Comparison of ENCODE assay signal across 11 mouse cellular contexts in the genomic region with DNA sequence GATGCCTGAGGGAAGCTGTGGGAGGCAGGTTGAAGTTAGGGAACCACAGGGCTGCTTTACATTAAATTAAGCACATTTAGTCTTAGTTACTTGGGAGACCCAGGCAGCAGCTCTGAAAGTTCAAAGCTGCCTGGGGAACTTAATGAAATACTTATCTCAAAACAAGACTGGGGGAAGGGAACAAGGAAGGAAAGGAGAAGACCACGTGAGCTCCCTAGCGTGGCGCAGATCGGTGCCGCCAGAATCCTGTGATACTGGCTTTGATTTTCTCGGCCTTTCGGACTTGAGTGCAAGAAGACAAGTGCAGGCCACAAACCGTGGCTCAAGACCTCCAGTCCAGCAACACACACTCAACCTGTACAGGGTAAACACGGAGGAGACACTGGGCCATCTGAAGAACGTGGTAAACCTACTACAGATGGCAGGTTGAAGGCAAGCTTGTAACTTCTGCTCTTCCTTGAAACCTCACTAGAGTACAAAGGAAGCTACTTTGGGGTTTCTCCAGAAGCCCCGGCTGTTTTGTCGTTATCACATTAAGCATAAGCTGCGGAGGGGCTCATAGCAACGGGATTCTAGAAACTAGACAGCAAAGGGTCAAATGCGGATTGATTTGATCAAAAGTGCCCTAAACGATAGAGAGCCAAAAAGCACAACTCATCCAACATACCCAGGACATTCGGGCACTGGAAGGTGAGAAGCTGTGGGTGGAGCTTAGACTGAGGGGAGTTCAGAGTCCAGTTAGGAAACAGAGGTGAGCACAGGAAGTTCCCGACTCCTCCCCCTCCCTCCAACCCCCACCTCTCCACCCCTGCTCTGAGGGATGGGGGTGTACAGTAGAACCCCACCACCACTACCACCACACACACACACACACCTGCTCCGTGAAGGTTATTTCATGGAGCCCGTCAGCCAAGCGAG. TPM values are rescaled to one million over a fixed set of nuclear protein-coding genes. Genes with fewer than 3 reads are reported as not detected.
DNase-seq lines count a peak whose midpoint lies in the region; ATAC-seq lines count a peak whose summit lies in the region.
"Had no signal": no experiment of that assay in that cellular context is flagged by ENCODE, and none has a peak within 500 bp of the region (broad histone marks: within the 10 kb centered on the region; RNA-seq: fewer than 3 reads in every experiment).

No protein-coding gene starts in this region.

- H3K9me3 ChIP-seq in midbrain, embryonic 11.5 days (ENCODE audit: control insufficient read depth, low read length) = no peaks in the 10 kb centered on the region
- H3K9me3 ChIP-seq in midbrain, embryonic 13.5 days = no peaks in the 10 kb centered on the region
- H3K9me3 ChIP-seq in liver, embryonic 16.5 days (replicated peaks; ENCODE audit: control insufficient read depth, low read length) = no peaks in the 10 kb centered on the region
- H3K9me3 ChIP-seq: forebrain, embryonic 10.5 days had no signal

- no peak overlapping the region for H3K9ac ChIP-seq in midbrain, embryonic 11.5 days (ENCODE audit: low read length)
- no peak overlapping the region for H3K9ac ChIP-seq in midbrain, embryonic 13.5 days (replicated peaks)
- no peak overlapping the region; the same call in 1 of the 2 replicates for H3K9ac ChIP-seq in liver, embryonic 16.5 days (ENCODE audit: low read depth, low read length)
- H3K9ac ChIP-seq: lung, embryonic 14.5 days had no signal

- ATAC-seq in midbrain, embryonic 11.5 days (ENCODE audit: low FRiP score) = no peak
- no peak for ATAC-seq in midbrain, embryonic 13.5 days
- ATAC-seq in erythroblast, adult 5-6 weeks (replicated peaks; ENCODE audit: low FRiP score, poor library complexity, severe bottlenecking) = peak; percentile 54
- peak; percentile 39; the same call in 1 of the 2 replicates for ATAC-seq in liver, embryonic 16.5 days (ENCODE audit: low read depth)

- no peak overlapping the region for H3K27ac ChIP-seq in midbrain, embryonic 11.5 days (ENCODE audit: low read depth, low read length)
- H3K27ac ChIP-seq in midbrain, embryonic 13.5 days = no peak overlapping the region
- H3K27ac ChIP-seq in liver, embryonic 16.5 days (ENCODE audit: low read length) = peak overlapping the region; percentile 59
- H3K27ac ChIP-seq: forebrain, embryonic 10.5 days had no signal

- WGBS in midbrain, embryonic 11.5 days = 67% methylated on average over 21 of the region's 21 CpGs
- 72% methylated on average over 21 of the region's 21 CpGs for WGBS in midbrain, embryonic 13.5 days
- 33% methylated on average over 21 of the region's 21 CpGs for WGBS in liver, embryonic 16.5 days (ENCODE audit: insufficient replicate concordance)

- no peak overlapping the region for H3K4me2 ChIP-seq in midbrain, embryonic 11.5 days
- H3K4me2 ChIP-seq in midbrain, embryonic 13.5 days (replicated peaks) = no peak overlapping the region
- H3K4me2 ChIP-seq in liver, embryonic 16.5 days (ENCODE audit: low read depth, low read length) = peak overlapping the region; percentile 49
- H3K4me2 ChIP-seq: lung, embryonic 14.5 days had no signal

- DNase-seq in midbrain, embryonic 11.5 days (ENCODE audit: low spot score, missing footprints) = peak; percentile 73
- peak; percentile 30 to 31 for DNase-seq in thymus, postnatal 36 days
- DNase-seq in frontal cortex, adult 2 months (ENCODE audit: extremely low spot score in 1 of 2, low spot score in 1 of 2) = no peak
- DNase-seq in layer of hippocampus, postnatal 36 days = no peak
- DNase-seq in cerebellum, postnatal 10 days = no peak
- DNase-seq: gastrocnemius, postnatal 36 days; lung, embryonic 14.5 days had no signal

- H3K4me3 ChIP-seq in midbrain, embryonic 11.5 days (ENCODE audit: low read depth, low read length) = no peak overlapping the region
- H3K4me3 ChIP-seq in midbrain, embryonic 13.5 days (replicated peaks) = no peak overlapping the region
- H3K4me3 ChIP-seq in liver, embryonic 16.5 days (ENCODE audit: low read depth, low read length) = peak overlapping the region; percentile 13; the same call in 1 of the 2 replicates
- H3K4me3 ChIP-seq: forebrain, embryonic 10.5 days had no signal

- no peaks in the 10 kb centered on the region for H3K36me3 ChIP-seq in midbrain, embryonic 11.5 days (ENCODE audit: control insufficient read depth, insufficient read depth, low read length)
- no peaks in the 10 kb centered on the region for H3K36me3 ChIP-seq in midbrain, embryonic 13.5 days
- H3K36me3 ChIP-seq in liver, embryonic 16.5 days (ENCODE audit: control insufficient read depth, insufficient read depth) = no peaks in the 10 kb centered on the region
- H3K36me3 ChIP-seq: forebrain, embryonic 10.5 days had no signal

- H3K4me1 ChIP-seq in midbrain, embryonic 11.5 days (ENCODE audit: control insufficient read depth, insufficient read depth, low read length) = peaks cover 5% of the 10 kb centered on the region; the same call in 1 of the 2 replicates
- H3K4me1 ChIP-seq in midbrain, embryonic 13.5 days (replicated peaks) = peaks cover 24% of the 10 kb centered on the region
- H3K4me1 ChIP-seq in liver, embryonic 16.5 days (ENCODE audit: control insufficient read depth, low read depth, low read length) = peaks cover 37% of the 10 kb centered on the region

- peaks cover 13% of the 10 kb centered on the region for H3K27me3 ChIP-seq in midbrain, embryonic 11.5 days (ENCODE audit: control insufficient read depth, insufficient read depth, low read length)
- peaks cover 25% of the 10 kb centered on the region for H3K27me3 ChIP-seq in midbrain, embryonic 13.5 days
- no peaks in the 10 kb centered on the region for H3K27me3 ChIP-seq in liver, embryonic 16.5 days (ENCODE audit: control insufficient read depth, insufficient read depth, low read depth, low read length)

RNA-seq across cellular contexts. Expression of a gene that starts 1.5 kb away (rescaled TPM):
- 2.8 and 3.5 TPM in 2 replicates for polyA plus RNA-seq in midbrain, embryonic 11.5 days (2014; fragmentation: Nextera tagmentation; extraction: Ambion mirVana)
- polyA plus RNA-seq in midbrain, embryonic 13.5 days (2015; fragmentation: Nextera tagmentation; extraction: Ambion mirVana) = 6.0 and 7.0 TPM in 2 replicates
- total RNA-seq in erythroblast, adult 5-6 weeks (2015; ENCODE audit: low replicate concordance) = 21.3 and 36.5 TPM in 2 replicates
- total RNA-seq in erythroblast, adult 5-6 weeks (2017; ENCODE audit: low replicate concordance) = 10.5 and 13.7 TPM in 2 replicates
- polyA plus RNA-seq in liver, embryonic 16.5 days (2015; fragmentation: Nextera tagmentation; extraction: Ambion mirVana) = 17.4 and 17.7 TPM in 2 replicates
- polyA plus RNA-seq in frontal cortex, adult 2 months (2012; rRNA removed) = 52.8 TPM in 2 replicates
- 10 to 100 TPM; 51.2 to 58.5 TPM for total RNA-seq in layer of hippocampus, postnatal 36 days (2021)

Comparison
In these comparisons a context has a peak if more than half of its experiments do, and no peak if none do; other contexts are left out.
1. ATAC-seq: peak in erythroblast, adult 5-6 weeks (single experiment) and liver, embryonic 16.5 days (single experiment); none in midbrain, embryonic 11.5 days (single experiment) and midbrain, embryonic 13.5 days (single experiment).
2. DNase-seq: peak in midbrain, embryonic 11.5 days (single experiment) and thymus, postnatal 36 days (2 of 2); none in frontal cortex, adult 2 months (0 of 2), layer of hippocampus, postnatal 36 days (0 of 2) and cerebellum, postnatal 10 days (0 of 2).